Mouse (Mus musculus): ENCODE measurements at regions not wholly inside any gene's neighbourhood (a gene's known extent, or its start where the extent isn't known, plus 50 kb on each side); places are given as distances from the start of the nearest gene placed in this dataset.
A peak's percentile ranks its signal among the peaks of the same experiment; 100 is the strongest.

- DNase-seq (ENCODE audit: low read depth, low spot score), result no peak
These were observed 285.0 kb downstream of the Gm17521 start for GRCm38 (mm10) chrX:122744496-122744895.

GRCm38 (mm10) chrX:122719949-122720348, 309.5 kb downstream of the Gm17521 start:
- peak; percentile 2 for DNase-seq (ENCODE audit: low read depth, low spot score)
